Mouse (Mus musculus): ENCODE results near the gene Theg.

DNA sequence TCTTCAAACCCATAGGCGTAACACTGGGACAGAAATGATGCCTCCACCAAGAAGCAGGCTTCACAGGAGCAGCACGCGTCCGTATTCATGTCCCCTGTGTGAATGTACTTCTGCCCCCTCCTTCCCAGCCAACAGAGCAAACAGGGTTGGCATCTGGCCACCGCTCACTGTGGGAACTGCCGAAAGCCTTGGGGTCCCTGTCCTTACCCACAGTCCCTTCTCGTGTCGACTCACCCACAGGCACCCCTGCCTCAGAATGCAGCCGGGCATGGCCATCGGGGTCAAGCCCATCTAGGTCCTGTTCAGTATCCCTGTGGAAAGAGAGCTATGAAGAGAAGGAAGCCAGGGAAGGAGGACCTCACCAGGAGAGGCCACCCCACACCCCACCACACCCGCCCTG, 45.0 kb downstream of the Theg start:
- TF ChIP-seq ZKSCAN1 (IDR thresholded peaks at IDR 0.05; ENCODE audit: low read depth, low read length): no peak
- TF ChIP-seq ZMIZ1 (IDR thresholded peaks at IDR 0.05; ENCODE audit: low read depth, low read length): no peak
- no peak for TF ChIP-seq GATA1 (IDR thresholded peaks at IDR 0.05; ENCODE audit: low read depth, low read length)
- TF ChIP-seq POLR2A (IDR thresholded peaks at IDR 0.05; ENCODE audit: control insufficient read depth in 1 of 2, insufficient read depth in 1 of 2, low read depth in 1 of 2, low read length in 2 of 2, poor library complexity in 1 of 2): no peak
- TF ChIP-seq ELF1 (IDR thresholded peaks at IDR 0.05; ENCODE audit: low read depth, low read length): no peak
- TF ChIP-seq JUND (IDR thresholded peaks at IDR 0.05; ENCODE audit: low read depth, low read length): no peak
- TF ChIP-seq KAT2A (conservative IDR thresholded peaks at IDR 0.05; ENCODE audit: low read depth, low read length): no peak
- TF ChIP-seq CTCF (IDR thresholded peaks at IDR 0.05 in 2 of 3, conservative IDR thresholded peaks at IDR 0.05 in 1 of 3; ENCODE audit: control insufficient read depth in 1 of 3, insufficient read depth in 1 of 3, low read depth in 2 of 3, low read length in 3 of 3, poor library complexity in 1 of 3, severe bottlenecking in 1 of 3): no peak
- TF ChIP-seq SIN3A (IDR thresholded peaks at IDR 0.05; ENCODE audit: low read length): no peak

Measured in MEL (cell line).